In genomic region chr11:103114270-103114943, GRCm38 (mm10) we compare ENCODE assay signal across 8 mouse cellular contexts. TPM values are rescaled to one million over a fixed set of nuclear protein-coding genes. Genes with fewer than 3 reads are reported as not detected.
DNase-seq lines count a peak whose midpoint lies in the region; ATAC-seq and TF ChIP-seq lines count a peak whose summit lies in the region.

No protein-coding gene starts in this region.

- no peaks in the 10 kb centered on the region for H3K27me3 ChIP-seq in kidney, adult 2 months (replicated peaks; ENCODE audit: control insufficient read depth, insufficient read depth, low read length)
- peaks cover 23% of the 10 kb centered on the region for H3K27me3 ChIP-seq in hindbrain, embryonic 11.5 days (ENCODE audit: control insufficient read depth, insufficient read depth, low read length)
- H3K27me3 ChIP-seq in midbrain, embryonic 14.5 days (ENCODE audit: control insufficient read depth, insufficient read depth, low read length): peaks cover 26% of the 10 kb centered on the region

- no peaks in the 10 kb centered on the region for H3K36me3 ChIP-seq in kidney, adult 2 months (ENCODE audit: control insufficient read depth, insufficient read depth, low read length)
- H3K36me3 ChIP-seq in hindbrain, embryonic 11.5 days (ENCODE audit: control insufficient read depth, insufficient read depth, low read length): no peaks in the 10 kb centered on the region
- H3K36me3 ChIP-seq in midbrain, embryonic 14.5 days (ENCODE audit: control insufficient read depth, insufficient read depth, low read length): no peaks in the 10 kb centered on the region

- TF ChIP-seq CTCF in kidney, adult 2 months (conservative IDR thresholded peaks at IDR 0.05; ENCODE audit: insufficient read depth, insufficient read length, low read depth, low read length): no peak

- no peaks in the 10 kb centered on the region for H3K9me3 ChIP-seq in hindbrain, embryonic 11.5 days (ENCODE audit: control insufficient read depth, low read length)
- no peaks in the 10 kb centered on the region for H3K9me3 ChIP-seq in midbrain, embryonic 14.5 days (ENCODE audit: control insufficient read depth, low read length)

- WGBS in kidney, adult 2 months: 85% methylated on average over 11 of the region's 11 CpGs
- 86% methylated on average over 11 of the region's 11 CpGs for WGBS in hindbrain, embryonic 11.5 days
- WGBS in midbrain, embryonic 14.5 days: 85% methylated on average over 11 of the region's 11 CpGs

- H3K27ac ChIP-seq in kidney, adult 2 months (ENCODE audit: insufficient read depth, low read depth, low read length): peak overlapping the region; percentile 100
- H3K27ac ChIP-seq in hindbrain, embryonic 11.5 days (ENCODE audit: low read depth, low read length): no peak overlapping the region
- H3K27ac ChIP-seq in midbrain, embryonic 14.5 days (replicated peaks; ENCODE audit: low read depth, low read length): no peak overlapping the region

- H3K9ac ChIP-seq in hindbrain, embryonic 11.5 days (ENCODE audit: low read depth, low read length): peak overlapping the region; percentile 79
- peak overlapping the region; percentile 73; the same call in 1 of the 2 replicates for H3K9ac ChIP-seq in midbrain, embryonic 14.5 days (replicated peaks; ENCODE audit: low read length)

- no peak for DNase-seq in kidney, adult 2 months
- no peak for DNase-seq in kidney, adult 11 months
- DNase-seq in MEL-GATA-1-ER (ENCODE audit: extremely low read depth, low read depth): peak; percentile 63
- DNase-seq in hindbrain, embryonic 11.5 days (ENCODE audit: low spot score): no peak
- no peak for DNase-seq in midbrain, embryonic 14.5 days
- no peak for DNase-seq in c-Kit-positive CD71-positive TER-119-positive erythroid progenitor cells, embryonic 14.5 days (ENCODE audit: low spot score)
- DNase-seq in left cerebral cortex, adult 11 months (ENCODE audit: low spot score): no peak

- peaks cover 24% of the 10 kb centered on the region for H3K4me1 ChIP-seq in kidney, adult 2 months (ENCODE audit: control insufficient read depth, insufficient read depth, low read length)
- peaks cover 5% of the 10 kb centered on the region; the same call in 1 of the 2 replicates for H3K4me1 ChIP-seq in hindbrain, embryonic 11.5 days (replicated peaks; ENCODE audit: control insufficient read depth, insufficient read depth, low read length)
- H3K4me1 ChIP-seq in midbrain, embryonic 14.5 days (ENCODE audit: control insufficient read depth, insufficient read depth, low read length): peaks cover 42% of the 10 kb centered on the region

- H3K4me2 ChIP-seq in hindbrain, embryonic 11.5 days (replicated peaks; ENCODE audit: low read depth, low read length): peak overlapping the region; percentile 60
- peak overlapping the region; percentile 71 for H3K4me2 ChIP-seq in midbrain, embryonic 14.5 days (ENCODE audit: low read length)

- TF ChIP-seq POLR2A in kidney, adult 2 months (IDR thresholded peaks at IDR 0.05; ENCODE audit: low read depth, low read length): no peak

- ATAC-seq in hindbrain, embryonic 11.5 days (ENCODE audit: low FRiP score): no peak
- ATAC-seq in midbrain, embryonic 14.5 days (ENCODE audit: low FRiP score, low TSS enrichment): no peak
- ATAC-seq in megakaryocyte-erythroid progenitor cell, adult 5-6 weeks (replicated peaks; ENCODE audit: low FRiP score, low TSS enrichment, poor library complexity, severe bottlenecking): no peak

- peak overlapping the region; percentile 98 for H3K4me3 ChIP-seq in kidney, adult 2 months (ENCODE audit: insufficient read depth, low read depth, low read length)
- peak overlapping the region; percentile 60 for H3K4me3 ChIP-seq in hindbrain, embryonic 11.5 days (ENCODE audit: low read depth, low read length)
- peak overlapping the region; percentile 55 for H3K4me3 ChIP-seq in midbrain, embryonic 14.5 days (replicated peaks; ENCODE audit: low read depth, low read length)

RNA-seq across cellular contexts. Expression of gene Hexim1, which starts 1.6 kb away (rescaled TPM):
- 24.9 and 26.4 TPM in 2 replicates for polyA plus RNA-seq in kidney, adult 2 months (2012; rRNA removed)
- 4.1 and 5.4 TPM in 2 replicates for polyA plus RNA-seq in hindbrain, embryonic 11.5 days (2014; fragmentation: Nextera tagmentation; extraction: Ambion mirVana)
- 3.9 and 5.9 TPM in 2 replicates for polyA plus RNA-seq in midbrain, embryonic 14.5 days (2014; fragmentation: Nextera tagmentation; extraction: Ambion mirVana)
- 10.5 and 15.5 TPM in 2 replicates for total RNA-seq in megakaryocyte-erythroid progenitor cell, adult 5-6 weeks (2014; fragmentation: Nextera tagmentation)
- 22.8 and 32.0 TPM in 2 replicates for total RNA-seq in megakaryocyte-erythroid progenitor cell, adult 5-6 weeks (2017)

RNA-seq across cellular contexts. Expression of gene Acbd4, which starts 12.9 kb away (rescaled TPM):
- 119 and 130 TPM in 2 replicates for polyA plus RNA-seq in kidney, adult 2 months (2012; rRNA removed)
- 4.9 and 6.2 TPM in 2 replicates for polyA plus RNA-seq in hindbrain, embryonic 11.5 days (2014; fragmentation: Nextera tagmentation; extraction: Ambion mirVana)
- 8.0 and 8.4 TPM in 2 replicates for polyA plus RNA-seq in midbrain, embryonic 14.5 days (2014; fragmentation: Nextera tagmentation; extraction: Ambion mirVana)
- 6.8 and 15.5 TPM in 2 replicates for total RNA-seq in megakaryocyte-erythroid progenitor cell, adult 5-6 weeks (2014; fragmentation: Nextera tagmentation)
- 10.8 and 11.4 TPM in 2 replicates for total RNA-seq in megakaryocyte-erythroid progenitor cell, adult 5-6 weeks (2017)

RNA-seq across cellular contexts. Expression of gene Plcd3, which starts 12.9 kb away (rescaled TPM):
- polyA plus RNA-seq in kidney, adult 2 months (2012; rRNA removed): 14.9 and 18.1 TPM in 2 replicates
- 1.0 and 1.7 TPM in 2 replicates for polyA plus RNA-seq in hindbrain, embryonic 11.5 days (2014; fragmentation: Nextera tagmentation; extraction: Ambion mirVana)
- 0.92 and 1.8 TPM in 2 replicates for polyA plus RNA-seq in midbrain, embryonic 14.5 days (2014; fragmentation: Nextera tagmentation; extraction: Ambion mirVana)
- not detected in 2 replicates for total RNA-seq in megakaryocyte-erythroid progenitor cell, adult 5-6 weeks (2014; fragmentation: Nextera tagmentation)
- total RNA-seq in megakaryocyte-erythroid progenitor cell, adult 5-6 weeks (2017): not detected in 2 replicates

RNA-seq across cellular contexts. Expression of gene Hexim2, which starts 17.8 kb away (rescaled TPM):
- 3.8 and 4.0 TPM in 2 replicates for polyA plus RNA-seq in kidney, adult 2 months (2012; rRNA removed)
- polyA plus RNA-seq in hindbrain, embryonic 11.5 days (2014; fragmentation: Nextera tagmentation; extraction: Ambion mirVana): 5.2 and 7.3 TPM in 2 replicates
- polyA plus RNA-seq in midbrain, embryonic 14.5 days (2014; fragmentation: Nextera tagmentation; extraction: Ambion mirVana): 22.9 and 24.7 TPM in 2 replicates
- total RNA-seq in megakaryocyte-erythroid progenitor cell, adult 5-6 weeks (2014; fragmentation: Nextera tagmentation): 4.1 and 12.1 TPM in 2 replicates
- 1.6 and 7.8 TPM in 2 replicates for total RNA-seq in megakaryocyte-erythroid progenitor cell, adult 5-6 weeks (2017)

RNA-seq across cellular contexts. Expression of gene Fmnl1, which starts 56.5 kb away (rescaled TPM):
- 32.7 and 35.5 TPM in 2 replicates for polyA plus RNA-seq in kidney, adult 2 months (2012; rRNA removed)
- 0.91 and 1.1 TPM in 2 replicates for polyA plus RNA-seq in hindbrain, embryonic 11.5 days (2014; fragmentation: Nextera tagmentation; extraction: Ambion mirVana)
- 4.3 and 5.2 TPM in 2 replicates for polyA plus RNA-seq in midbrain, embryonic 14.5 days (2014; fragmentation: Nextera tagmentation; extraction: Ambion mirVana)
- 32.2 and 35.9 TPM in 2 replicates for total RNA-seq in megakaryocyte-erythroid progenitor cell, adult 5-6 weeks (2014; fragmentation: Nextera tagmentation)
- total RNA-seq in megakaryocyte-erythroid progenitor cell, adult 5-6 weeks (2017): 7.4 and 9.7 TPM in 2 replicates

Comparison
In these comparisons a context has a peak if more than half of its experiments do, and no peak if none do; other contexts are left out.
1. RNA of gene Acbd4, which starts 12.9 kb away (polyA plus RNA-seq): 119 to 130 TPM in kidney, adult 2 months; 8.0 to 8.4 TPM in midbrain, embryonic 14.5 days and 4.9 to 6.2 TPM in hindbrain, embryonic 11.5 days; every median in the first group is over 10 times any median in the second.
2. Peak in every context shown above with its lines, with median percentiles within 50 percentile points of each other: H3K4me3 ChIP-seq.